Mouse (Mus musculus): ENCODE measurements around the gene Rnf180. TPM values are rescaled to one million over a fixed set of nuclear protein-coding genes. Genes with fewer than 3 reads are reported as not detected.
A peak's percentile ranks its signal among the peaks of the same experiment; 100 is the strongest.

Gene Rnf180
- polyA plus RNA-seq, 1 experiment: 21.7 TPM

DNA sequence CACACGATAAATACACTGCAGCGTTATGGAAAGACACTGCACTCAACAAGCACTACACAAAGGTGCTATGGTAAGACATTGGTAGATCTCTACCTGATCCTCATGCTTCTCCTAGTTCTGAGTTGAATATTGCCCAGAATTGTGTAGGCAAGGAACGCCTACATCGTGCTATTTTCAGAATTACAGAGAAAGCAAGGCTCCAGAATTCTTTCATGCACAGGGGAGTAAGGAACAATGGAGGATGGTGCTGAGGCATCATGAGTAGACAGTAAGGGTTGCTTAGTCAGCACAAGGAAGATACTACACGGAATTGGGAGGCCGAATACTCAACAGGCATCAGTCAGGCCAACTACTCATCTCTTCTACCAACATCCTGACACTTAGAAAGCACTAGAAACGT is 105.9 kb downstream of the Rnf180 start:
- no peak for DNase-seq (ENCODE audit: low read depth)
- no peak for TF ChIP-seq POLR2A (IDR thresholded peaks at IDR 0.05; ENCODE audit: borderline replicate concordance, extremely low read depth, insufficient read depth, insufficient read length, poor library complexity, severe bottlenecking)
- TF ChIP-seq CTCF (IDR thresholded peaks at IDR 0.05; ENCODE audit: borderline replicate concordance, extremely low read depth, insufficient read depth, insufficient read length): no peak

DNA sequence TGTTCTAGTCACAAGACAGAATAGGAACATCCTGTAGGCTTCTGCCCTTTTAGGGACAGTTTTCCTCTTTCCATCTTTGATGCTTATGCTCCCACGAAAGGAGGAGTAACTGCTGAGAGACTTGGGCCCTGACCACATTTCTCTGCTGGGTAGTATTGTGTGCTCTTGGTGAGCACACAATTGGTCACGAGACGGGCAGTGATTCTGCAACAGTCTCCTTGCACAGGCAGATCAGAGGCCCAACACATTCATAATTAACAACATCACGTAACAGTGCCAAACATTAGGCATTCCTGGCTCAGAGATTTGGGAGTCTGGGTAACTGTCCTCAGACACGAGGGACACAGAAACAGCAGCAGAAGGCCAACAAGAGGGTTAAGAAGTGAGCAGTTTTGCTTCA is 113.8 kb downstream of the Rnf180 start:
- TF ChIP-seq POLR2A (IDR thresholded peaks at IDR 0.05; ENCODE audit: borderline replicate concordance, extremely low read depth, insufficient read depth, insufficient read length, poor library complexity, severe bottlenecking): no peak
- TF ChIP-seq CTCF (IDR thresholded peaks at IDR 0.05; ENCODE audit: borderline replicate concordance, extremely low read depth, insufficient read depth, insufficient read length): no peak
- DNase-seq (ENCODE audit: low read depth): peak; percentile 47

DNA sequence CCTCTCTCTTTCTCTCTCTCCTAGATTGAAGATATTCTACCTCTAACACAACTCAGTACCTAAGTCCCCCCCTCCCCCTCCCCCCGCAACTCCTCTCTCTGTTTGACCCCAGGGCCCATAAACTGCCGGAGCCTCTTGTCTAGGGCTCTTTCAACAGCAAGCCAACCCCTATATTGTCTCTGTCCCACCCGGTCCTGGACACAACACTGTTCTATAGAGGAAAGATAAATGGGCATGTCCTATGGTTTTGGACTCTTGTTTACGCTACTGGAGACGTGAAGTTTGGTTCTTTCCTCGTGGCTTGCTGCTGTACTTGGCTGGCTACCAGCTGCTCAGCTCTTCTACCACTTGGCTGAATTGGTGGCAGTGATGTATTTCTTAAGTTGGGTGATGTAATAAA is 129.2 kb downstream of the Rnf180 start:
- TF ChIP-seq CTCF (IDR thresholded peaks at IDR 0.05; ENCODE audit: borderline replicate concordance, extremely low read depth, insufficient read depth, insufficient read length) (no peak), POLR2A (IDR thresholded peaks at IDR 0.05; ENCODE audit: borderline replicate concordance, extremely low read depth, insufficient read depth, insufficient read length, poor library complexity, severe bottlenecking) (no peak)
- DNase-seq (ENCODE audit: low read depth): no peak

DNA sequence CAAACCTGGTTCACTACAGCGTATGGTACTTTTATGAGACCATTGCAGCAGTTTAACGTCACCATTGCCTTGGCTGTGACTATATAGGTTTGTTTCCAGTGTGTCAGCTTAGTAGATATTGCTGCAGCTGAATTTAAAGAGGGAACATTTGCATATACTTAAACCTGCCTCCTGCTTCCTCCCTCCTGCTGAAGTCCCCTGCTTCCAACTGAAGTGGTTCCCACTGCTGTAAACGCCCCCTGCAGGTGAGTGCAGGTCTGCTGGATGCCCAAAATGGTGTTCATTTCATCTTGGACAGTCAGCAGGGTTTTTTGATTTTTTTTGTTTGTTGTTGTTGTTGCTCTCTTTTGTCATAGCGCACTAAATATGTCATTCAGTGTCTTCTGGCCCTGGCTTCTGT is 140.7 kb downstream of the Rnf180 start:
- TF ChIP-seq POLR2A (IDR thresholded peaks at IDR 0.05; ENCODE audit: borderline replicate concordance, extremely low read depth, insufficient read depth, insufficient read length, poor library complexity, severe bottlenecking): no peak
- peak; percentile 47; the same call in 1 of the 2 replicates for TF ChIP-seq CTCF (IDR thresholded peaks at IDR 0.05; ENCODE audit: borderline replicate concordance, extremely low read depth, insufficient read depth, insufficient read length)
- DNase-seq (ENCODE audit: low read depth): peak; percentile 37

DNA sequence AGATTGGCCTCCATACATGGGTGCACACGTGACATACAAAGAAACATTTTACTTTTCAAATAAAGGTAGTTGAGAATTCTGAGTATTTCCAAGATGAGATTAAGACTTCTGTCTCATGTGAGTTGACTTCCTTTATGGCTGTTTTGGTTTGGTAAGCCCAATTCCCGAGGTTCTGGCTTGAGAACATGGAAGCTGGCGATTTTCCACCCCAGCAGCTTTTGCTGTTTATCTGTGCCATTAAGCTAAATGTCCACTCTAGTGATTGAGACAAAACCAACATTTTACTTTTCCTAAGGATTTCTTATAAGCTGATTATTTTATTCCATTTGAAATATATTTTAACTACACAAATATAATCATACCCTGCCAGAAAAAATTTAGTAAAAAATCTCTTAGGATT is 144.6 kb downstream of the Rnf180 start:
- no peak for DNase-seq (ENCODE audit: low read depth)
- TF ChIP-seq CTCF (IDR thresholded peaks at IDR 0.05; ENCODE audit: borderline replicate concordance, extremely low read depth, insufficient read depth, insufficient read length) (no peak), POLR2A (IDR thresholded peaks at IDR 0.05; ENCODE audit: borderline replicate concordance, extremely low read depth, insufficient read depth, insufficient read length, poor library complexity, severe bottlenecking) (no peak)

DNA sequence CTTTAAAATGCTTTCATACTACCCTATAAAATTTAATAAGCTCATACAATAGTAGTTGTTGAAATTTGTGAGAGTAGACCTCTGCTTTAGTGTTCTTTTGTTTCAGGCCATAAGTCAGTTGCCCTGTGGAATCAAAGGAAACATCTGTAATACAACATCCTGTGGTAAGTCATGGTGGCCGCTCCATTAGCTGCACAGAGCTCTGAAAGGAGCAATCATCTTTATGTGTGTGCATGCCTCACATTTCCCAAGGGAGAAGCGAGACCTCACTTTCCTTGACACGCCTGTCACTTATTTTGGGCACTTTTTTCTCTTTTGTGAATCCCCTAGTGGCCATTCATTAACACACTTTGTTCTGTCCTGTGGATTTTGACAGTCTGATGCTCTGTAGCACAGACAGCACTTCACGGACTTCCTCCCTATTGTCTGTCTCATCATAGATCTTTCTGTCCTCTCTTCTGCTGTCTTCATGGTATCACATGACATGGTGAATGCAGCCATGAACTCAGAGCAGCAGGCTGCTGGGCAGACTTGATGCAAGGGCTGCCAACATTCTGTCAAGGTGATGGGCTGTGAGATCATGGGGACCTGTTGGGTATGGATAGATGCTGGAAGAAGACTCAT is 146.7 kb downstream of the Rnf180 start:
- no peak for DNase-seq (ENCODE audit: low read depth)

DNA sequence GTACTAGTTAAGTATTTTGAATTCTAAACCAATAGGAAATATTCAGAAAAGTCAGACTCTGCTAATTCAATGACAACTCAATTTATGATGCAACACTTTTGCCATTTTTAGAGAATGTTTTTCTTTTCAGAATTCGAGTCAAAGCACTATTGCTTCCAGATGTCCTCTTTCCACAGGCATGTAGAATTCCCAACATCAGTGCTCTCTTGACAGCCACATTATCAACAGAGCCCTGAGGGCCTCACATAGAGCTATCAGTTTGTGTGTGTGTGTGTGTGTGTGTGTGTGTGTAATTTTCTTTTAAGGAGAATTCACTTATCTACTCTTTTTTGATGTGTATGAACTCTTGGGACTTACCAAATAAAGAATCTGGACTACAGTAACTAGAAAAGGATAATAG is 147.8 kb downstream of the Rnf180 start:
- DNase-seq (ENCODE audit: low read depth): no peak
- no peak for TF ChIP-seq CTCF (IDR thresholded peaks at IDR 0.05; ENCODE audit: borderline replicate concordance, extremely low read depth, insufficient read depth, insufficient read length)
- no peak for TF ChIP-seq POLR2A (IDR thresholded peaks at IDR 0.05; ENCODE audit: borderline replicate concordance, extremely low read depth, insufficient read depth, insufficient read length, poor library complexity, severe bottlenecking)

More for the DNA sequence above, 146.7 kb downstream of the Rnf180 start:
- TF ChIP-seq POLR2A (IDR thresholded peaks at IDR 0.05; ENCODE audit: borderline replicate concordance, extremely low read depth, insufficient read depth, insufficient read length, poor library complexity, severe bottlenecking): no peak

DNA sequence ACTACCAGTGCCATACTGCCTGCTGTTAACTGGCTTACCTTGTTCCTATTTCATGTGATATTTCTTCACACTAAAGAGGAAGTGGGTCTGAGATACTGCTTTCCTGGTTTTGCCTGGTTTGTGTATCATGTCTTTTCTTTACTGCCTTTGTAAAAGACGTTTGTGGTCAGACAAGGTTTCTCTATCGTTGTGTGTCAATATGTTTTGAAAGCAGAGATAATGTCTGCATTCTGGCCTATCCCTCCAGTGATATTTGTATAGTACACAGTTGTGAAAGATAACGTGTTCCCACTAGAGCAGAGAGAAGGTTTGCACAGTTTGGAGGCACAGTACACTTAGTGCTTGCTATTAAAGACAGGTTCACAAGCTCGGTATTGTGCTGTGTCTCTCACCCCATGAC is 154.7 kb downstream of the Rnf180 start:
- TF ChIP-seq POLR2A (IDR thresholded peaks at IDR 0.05; ENCODE audit: borderline replicate concordance, extremely low read depth, insufficient read depth, insufficient read length, poor library complexity, severe bottlenecking) (no peak), CTCF (IDR thresholded peaks at IDR 0.05; ENCODE audit: borderline replicate concordance, extremely low read depth, insufficient read depth, insufficient read length) (no peak)
- no peak for DNase-seq (ENCODE audit: low read depth)

DNA sequence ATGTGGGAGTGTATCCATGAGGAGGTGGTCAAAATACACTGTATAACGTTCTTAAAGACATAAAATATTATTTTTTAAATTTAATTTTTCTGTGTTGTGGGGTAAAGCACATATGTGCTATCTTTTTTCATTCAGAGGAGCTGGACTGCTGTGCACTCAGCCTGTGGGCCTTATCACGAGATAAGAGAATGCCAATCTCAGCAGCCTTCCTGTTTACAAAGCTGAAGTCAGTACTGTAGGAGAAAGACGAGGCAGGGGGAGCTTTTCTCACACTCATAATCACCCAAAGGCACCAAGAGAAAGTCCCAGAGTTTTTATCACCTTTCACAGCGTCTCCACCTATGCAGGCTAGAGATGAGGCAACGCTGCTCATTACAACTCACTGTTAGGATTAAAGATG is 160.2 kb downstream of the Rnf180 start:
- TF ChIP-seq CTCF (IDR thresholded peaks at IDR 0.05; ENCODE audit: borderline replicate concordance, extremely low read depth, insufficient read depth, insufficient read length) (no peak), POLR2A (IDR thresholded peaks at IDR 0.05; ENCODE audit: borderline replicate concordance, extremely low read depth, insufficient read depth, insufficient read length, poor library complexity, severe bottlenecking) (no peak)

DNA sequence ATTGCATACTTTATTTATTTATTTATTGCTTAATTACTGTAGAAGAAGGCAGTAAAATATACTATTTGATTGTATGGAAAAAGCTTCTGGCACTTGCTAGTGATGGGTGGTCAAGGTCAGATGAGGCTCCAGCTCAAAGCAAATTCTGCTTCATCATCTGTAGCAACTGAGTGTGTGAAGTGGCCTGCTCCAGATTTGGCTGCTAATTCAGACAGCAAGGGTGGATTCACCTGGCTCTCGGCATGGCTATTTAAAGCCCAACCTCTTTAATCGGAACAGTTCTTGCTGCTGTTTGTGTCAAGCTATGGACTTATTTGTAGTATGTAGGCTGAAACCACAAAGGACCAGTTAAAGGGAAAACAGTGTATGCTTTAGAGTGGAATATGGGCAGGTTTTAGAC is 161.8 kb downstream of the Rnf180 start:
- TF ChIP-seq CTCF (IDR thresholded peaks at IDR 0.05; ENCODE audit: borderline replicate concordance, extremely low read depth, insufficient read depth, insufficient read length) (no peak), POLR2A (IDR thresholded peaks at IDR 0.05; ENCODE audit: borderline replicate concordance, extremely low read depth, insufficient read depth, insufficient read length, poor library complexity, severe bottlenecking) (no peak)
- no peak for DNase-seq (ENCODE audit: low read depth)

More for the DNA sequence above, 160.2 kb downstream of the Rnf180 start:
- DNase-seq (ENCODE audit: low read depth): no peak

DNA sequence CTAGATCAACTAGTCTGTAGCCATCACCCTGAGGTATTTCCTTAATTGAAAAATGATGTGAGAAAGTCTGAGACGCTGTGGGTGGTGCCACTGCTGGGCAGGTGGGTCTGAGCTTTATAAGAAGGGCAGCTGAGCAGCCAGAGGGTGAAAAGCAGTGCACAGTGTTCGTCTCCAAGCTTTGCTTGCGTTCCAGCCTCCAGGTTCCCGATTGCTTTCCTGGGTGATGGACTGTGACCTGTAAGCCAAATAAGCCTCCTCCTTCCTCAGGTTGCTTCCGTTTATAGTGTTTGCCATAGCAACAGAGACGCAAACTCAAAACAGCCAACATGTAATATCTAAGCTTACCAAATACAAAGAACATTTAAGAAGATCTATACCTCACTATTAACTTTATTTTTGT is 162.2 kb downstream of the Rnf180 start:
- no peak for DNase-seq (ENCODE audit: low read depth)
- TF ChIP-seq POLR2A (IDR thresholded peaks at IDR 0.05; ENCODE audit: borderline replicate concordance, extremely low read depth, insufficient read depth, insufficient read length, poor library complexity, severe bottlenecking): no peak
- no peak for TF ChIP-seq CTCF (IDR thresholded peaks at IDR 0.05; ENCODE audit: borderline replicate concordance, extremely low read depth, insufficient read depth, insufficient read length)

DNA sequence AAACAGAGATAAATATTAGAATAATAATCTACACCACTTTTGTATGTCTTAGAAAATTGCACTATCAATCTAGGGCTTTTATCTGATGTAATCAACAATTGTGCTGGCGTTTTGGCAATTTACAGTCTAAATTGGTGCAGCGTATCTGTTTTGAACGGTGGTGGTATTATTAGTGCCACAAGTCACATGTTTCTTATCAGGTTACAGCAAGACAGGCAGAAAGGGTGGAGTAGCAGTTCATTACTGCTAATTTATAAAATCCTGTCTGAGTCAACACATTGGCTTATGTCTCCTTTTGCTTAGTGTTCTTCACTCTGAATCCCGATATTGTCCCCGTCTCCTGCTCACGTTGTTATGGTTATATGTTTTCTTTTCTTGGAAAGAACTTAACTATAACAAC is 164.5 kb downstream of the Rnf180 start:
- TF ChIP-seq CTCF (IDR thresholded peaks at IDR 0.05; ENCODE audit: borderline replicate concordance, extremely low read depth, insufficient read depth, insufficient read length) (no peak), POLR2A (IDR thresholded peaks at IDR 0.05; ENCODE audit: borderline replicate concordance, extremely low read depth, insufficient read depth, insufficient read length, poor library complexity, severe bottlenecking) (no peak)

More for the DNA sequence above, 164.5 kb downstream of the Rnf180 start:
- no peak for DNase-seq (ENCODE audit: low read depth)
